Mouse (Mus musculus) CH12.LX (cell line): ENCODE data around the gene Fam219b. TPM values are rescaled to one million over a fixed set of nuclear protein-coding genes. Genes with fewer than 3 reads are reported as not detected.

Source experiments
- DNase-seq: peaks from one replicate; pipeline ENCODE4 v3.0.0-alpha.2; 2013; ENCODE audit errors: extremely low read depth
- H3K27ac ChIP-seq: 2 replicates; pipeline ENCODE4 v1.5.1; 2012; ENCODE audit warnings: low read depth, mild to moderate bottlenecking, control low read depth, moderate library complexity; ENCODE audit not compliant: insufficient read depth
- H3K27me3 ChIP-seq: replicated peaks from 2 replicates; pipeline ENCODE3; 2012; ENCODE audit warnings: inconsistent platforms
- H3K36me3 ChIP-seq, 2 experiments: replicated peaks in 1 of 2; 2 replicates each; pipeline versions ENCODE3 to v1.6.1; 2012; ENCODE audit warnings: inconsistent platforms in 1 of 2, low read length in 1 of 2, mild to moderate bottlenecking in 1 of 2, mixed read lengths in 1 of 2, moderate library complexity in 1 of 2; ENCODE audit not compliant: control insufficient read depth in 1 of 2, insufficient read depth in 1 of 2
- H3K4me1 ChIP-seq, 2 experiments: 2 replicates each; pipeline ENCODE4 v1.6.1; 2012; ENCODE audit warnings: inconsistent platforms in 1 of 2, moderate library complexity in 1 of 2; ENCODE audit not compliant: insufficient read depth in 2 of 2, control insufficient read depth in 1 of 2
- H3K4me2 ChIP-seq: 2 replicates; pipeline ENCODE4 v1.6.1; 2012; ENCODE audit warnings: low read depth, mild to moderate bottlenecking, control low read depth; ENCODE audit not compliant: poor library complexity, insufficient read depth, severe bottlenecking
- H3K4me3 ChIP-seq, 3 experiments: fragments of 150-350 bp in 1 of 3; sonication (generic) in 1 of 3; replicated peaks in 1 of 3; 2 replicates each; pipeline versions ENCODE3 to v1.5.1; 2011 to 2012; ENCODE audit warnings: low read depth in 2 of 3, low read length in 2 of 3, mild to moderate bottlenecking in 2 of 3, moderate library complexity in 2 of 3, control low read depth in 1 of 3, improper control_type of control experiment in 1 of 3, inconsistent platforms in 1 of 3, mixed read lengths in 1 of 3; ENCODE audit not compliant: poor library complexity in 1 of 3
- H3K79me2 ChIP-seq: replicated peaks from 2 replicates; pipeline ENCODE4 v1.6.1; 2012; ENCODE audit warnings: mild to moderate bottlenecking, moderate library complexity; ENCODE audit not compliant: control insufficient read depth, poor library complexity, insufficient read depth, severe bottlenecking; ENCODE audit errors: extremely low read depth
- H3K9ac ChIP-seq: 2 replicates; pipeline ENCODE4 v1.6.1; 2012; ENCODE audit warnings: low read depth, mild to moderate bottlenecking, control low read depth, moderate library complexity; ENCODE audit not compliant: insufficient read depth
- H3K9me3 ChIP-seq: replicated peaks from 2 replicates; pipeline ENCODE3; 2012; ENCODE audit warnings: low read length, inconsistent platforms, mixed read lengths
- BHLHE40 ChIP-seq: IDR thresholded peaks from 2 replicates; pipeline ENCODE4 v1.6.1; 2011; ENCODE audit warnings: mild to moderate bottlenecking, low read depth, low read length, improper control_type of control experiment
- CHD1 ChIP-seq: IDR thresholded peaks from 2 replicates; pipeline ENCODE4 v1.6.1; 2012; ENCODE audit warnings: low read depth, low read length, improper control_type of control experiment, inconsistent platforms
- CHD2 ChIP-seq: IDR thresholded peaks from 2 replicates; pipeline ENCODE4 v1.6.1; 2011; ENCODE audit warnings: low read length, improper control_type of control experiment
- CTCF ChIP-seq, 2 experiments: IDR thresholded peaks in 1 of 2; conservative IDR thresholded peaks in 1 of 2; 2 replicates each; pipeline ENCODE4 v1.5.1; 2011 to 2012; ENCODE audit warnings: low read depth in 2 of 2, low read length in 2 of 2, improper control_type of control experiment in 1 of 2, inconsistent platforms in 1 of 2, mild to moderate bottlenecking in 1 of 2, moderate library complexity in 1 of 2
- E2F4 ChIP-seq: IDR thresholded peaks from 2 replicates; pipeline ENCODE4 v1.6.1; 2011; ENCODE audit warnings: low read depth, low read length, improper control_type of control experiment; ENCODE audit not compliant: insufficient replicate concordance
- ELF1 ChIP-seq: IDR thresholded peaks from 2 replicates; pipeline ENCODE4 v1.6.1; 2014; ENCODE audit warnings: low read depth, mild to moderate bottlenecking, inconsistent platforms, low read length, improper control_type of control experiment
- EP300 ChIP-seq: IDR thresholded peaks from 2 replicates; pipeline ENCODE4 v1.6.1; 2011; ENCODE audit warnings: low read length, improper control_type of control experiment
- ETS1 ChIP-seq: conservative IDR thresholded peaks from 2 replicates; pipeline ENCODE4 v1.6.1; 2012; ENCODE audit warnings: low read depth, mild to moderate bottlenecking, inconsistent platforms, low read length, improper control_type of control experiment, moderate library complexity
- GABPA ChIP-seq: IDR thresholded peaks from 2 replicates; pipeline ENCODE4 v1.6.1; 2012; ENCODE audit warnings: low read depth, low read length, improper control_type of control experiment, inconsistent platforms; ENCODE audit not compliant: insufficient replicate concordance
- HCFC1 ChIP-seq: IDR thresholded peaks from 2 replicates; pipeline ENCODE4 v1.6.1; 2012; ENCODE audit warnings: low read depth, mild to moderate bottlenecking, inconsistent platforms, low read length, improper control_type of control experiment
- IRF4 ChIP-seq: IDR thresholded peaks from 2 replicates; pipeline ENCODE4 v1.6.1; 2014; ENCODE audit warnings: low read depth, mild to moderate bottlenecking, inconsistent platforms, low read length, improper control_type of control experiment
- JUN ChIP-seq: IDR thresholded peaks from 2 replicates; pipeline ENCODE4 v1.6.1; 2011; ENCODE audit warnings: low read depth, mild to moderate bottlenecking, low read length, improper control_type of control experiment, moderate library complexity; ENCODE audit not compliant: insufficient read depth
- JUND ChIP-seq: conservative IDR thresholded peaks from 2 replicates; pipeline ENCODE4 v1.6.1; 2011; ENCODE audit warnings: low read depth, low read length, improper control_type of control experiment
- KAT2A ChIP-seq: IDR thresholded peaks from 2 replicates; pipeline ENCODE4 v1.6.1; 2012; ENCODE audit warnings: low read length, improper control_type of control experiment, inconsistent platforms; ENCODE audit not compliant: insufficient replicate concordance
- MAFK ChIP-seq: IDR thresholded peaks from 2 replicates; pipeline ENCODE4 v1.6.1; 2011; ENCODE audit warnings: low read length, improper control_type of control experiment; ENCODE audit not compliant: insufficient replicate concordance
- MAX ChIP-seq: IDR thresholded peaks from 2 replicates; pipeline ENCODE4 v1.6.1; 2011; ENCODE audit warnings: low read length, improper control_type of control experiment
- MAZ ChIP-seq: IDR thresholded peaks from 2 replicates; pipeline ENCODE4 v1.6.1; 2012; ENCODE audit warnings: low read depth, mild to moderate bottlenecking, inconsistent platforms, low read length, improper control_type of control experiment, moderate library complexity
- MEF2A ChIP-seq: IDR thresholded peaks from 2 replicates; pipeline ENCODE4 v1.6.1; 2014; ENCODE audit warnings: low read depth, mild to moderate bottlenecking, inconsistent platforms, low read length, improper control_type of control experiment, borderline replicate concordance
- MXI1 ChIP-seq: IDR thresholded peaks from 2 replicates; pipeline ENCODE4 v1.6.1; 2011; ENCODE audit warnings: mild to moderate bottlenecking, low read depth, low read length, improper control_type of control experiment
- MYC ChIP-seq: IDR thresholded peaks from 2 replicates; pipeline ENCODE4 v1.6.1; 2011; ENCODE audit warnings: low read depth, mild to moderate bottlenecking, improper control_type of control experiment, low read length
- NELFE ChIP-seq: IDR thresholded peaks from 2 replicates; pipeline ENCODE4 v1.6.1; 2011; ENCODE audit warnings: low read depth, low read length, improper control_type of control experiment
- NRF1 ChIP-seq: IDR thresholded peaks from 2 replicates; pipeline ENCODE4 v1.6.1; 2014; ENCODE audit warnings: low read depth, mild to moderate bottlenecking, inconsistent platforms, low read length, improper control_type of control experiment, moderate library complexity
- PAX5 ChIP-seq: IDR thresholded peaks from 2 replicates; pipeline ENCODE4 v1.6.1; 2012; ENCODE audit warnings: low read length, inconsistent platforms, mixed read lengths
- POLR2A ChIP-seq: IDR thresholded peaks from 2 replicates; pipeline ENCODE4 v1.6.1; 2011; ENCODE audit warnings: low read depth, mild to moderate bottlenecking, improper control_type of control experiment, low read length
- POLR2AphosphoS2 ChIP-seq: IDR thresholded peaks from 2 replicates; pipeline ENCODE4 v1.6.1; 2011; ENCODE audit warnings: low read depth, low read length, improper control_type of control experiment
- RAD21 ChIP-seq: IDR thresholded peaks from 2 replicates; pipeline ENCODE4 v1.6.1; 2011; ENCODE audit warnings: low read depth, mild to moderate bottlenecking, low read length, improper control_type of control experiment, moderate library complexity
- RCOR1 ChIP-seq: conservative IDR thresholded peaks from 2 replicates; pipeline ENCODE4 v1.6.1; 2012; ENCODE audit warnings: low read depth, mild to moderate bottlenecking, inconsistent platforms, low read length, improper control_type of control experiment
- SIN3A ChIP-seq: IDR thresholded peaks from 2 replicates; pipeline ENCODE4 v1.6.1; 2012; ENCODE audit warnings: low read length, improper control_type of control experiment, inconsistent platforms
- SMC3 ChIP-seq: IDR thresholded peaks from 2 replicates; pipeline ENCODE4 v1.6.1; 2011; ENCODE audit warnings: low read depth, low read length, improper control_type of control experiment
- TBP ChIP-seq: conservative IDR thresholded peaks from 2 replicates; pipeline ENCODE4 v1.6.1; 2011; ENCODE audit warnings: low read depth, low read length, improper control_type of control experiment
- TCF12 ChIP-seq: IDR thresholded peaks from 2 replicates; pipeline ENCODE4 v1.6.1; 2014; ENCODE audit warnings: low read depth, mild to moderate bottlenecking, inconsistent platforms, low read length, improper control_type of control experiment
- UBTF ChIP-seq: IDR thresholded peaks from 2 replicates; pipeline ENCODE4 v1.6.1; 2012; ENCODE audit warnings: low read depth, mild to moderate bottlenecking, inconsistent platforms, low read length, improper control_type of control experiment, moderate library complexity
- USF1 ChIP-seq: IDR thresholded peaks from 2 replicates; pipeline ENCODE4 v1.6.1; 2014; ENCODE audit warnings: low read depth, mild to moderate bottlenecking, inconsistent platforms, low read length, improper control_type of control experiment
- USF2 ChIP-seq: conservative IDR thresholded peaks from 2 replicates; pipeline ENCODE4 v1.6.1; 2011; ENCODE audit warnings: low read depth, low read length, improper control_type of control experiment
- ZC3H11A ChIP-seq: IDR thresholded peaks from 2 replicates; pipeline ENCODE4 v1.6.1; 2012; ENCODE audit warnings: low read depth, mild to moderate bottlenecking, inconsistent platforms, low read length, improper control_type of control experiment
- ZKSCAN1 ChIP-seq: IDR thresholded peaks from 2 replicates; pipeline ENCODE4 v1.6.1; 2012; ENCODE audit warnings: low read depth, inconsistent platforms, low read length, improper control_type of control experiment, borderline replicate concordance
- ZMIZ1 ChIP-seq: IDR thresholded peaks from 2 replicates; pipeline ENCODE4 v1.6.1; 2012; ENCODE audit warnings: low read depth, mild to moderate bottlenecking, inconsistent platforms, low read length, improper control_type of control experiment
- ZNF384 ChIP-seq: IDR thresholded peaks from 2 replicates; pipeline ENCODE4 v1.6.1; 2012; ENCODE audit warnings: low read depth, low read length, improper control_type of control experiment, inconsistent platforms
- dilution Hi-C: fragments of 300-500 bp; cut with MboI; formaldehyde crosslinking; loops from 2 replicates; pipeline ENCODE4 v1.14.3; 2020; ENCODE audit warnings: low sequenced_read_pairs; ENCODE audit not compliant: extremely low pct_unique_long_range_greater_than_20kb, extremely low pct_ligation_motif_present
- in situ Hi-C: fragments of 300-500 bp; cut with MboI; formaldehyde crosslinking; loops from 3 replicates; pipeline ENCODE4 v1.14.3; 2019; ENCODE audit warnings: low sequenced_read_pairs, low pct_ligation_motif_present, low pct_unique_long_range_greater_than_20kb, mixed read lengths
- polyA plus RNA-seq: library from polyadenylated mRNA; unstranded; fragments of >175 nt; gene quantifications from 2 replicates; pipeline ENCODE4 v1.2.1, GENCODE M21; 2012; ENCODE audit warnings: low read depth; ENCODE audit not compliant: insufficient read length
- total RNA-seq, 2 experiments: library from RNA; depleted of rRNA; stranded (reverse); fragments of 300-350 nt in 1 of 2; fragments of >200 nt in 1 of 2; gene quantifications; 2 replicates each; pipeline ENCODE4 v1.2.3; 2012 to 2014

Fam219b gene
- total and polyA plus RNA-seq, 3 experiments = 8.3 to 10.6 (median 9.2) TPM

- dilution Hi-C loops = no loop called here
Measured at GRCm38 (mm10) chr9:57521056-57521911, 16.0 kb upstream of the Fam219b start, which contains the start of gene Cox5a. Cox5a (plus strand) TSS chr9:57521274.

More at GRCm38 (mm10) chr9:57521056-57521911, 16.0 kb upstream of the Fam219b start, which contains the start of gene Cox5a:
- Histone ChIP-seq H3K4me3 (peak within 1 kb of the TSS; percentile 88 to 99 (median 89)), H3K79me2 (peaks cover 46% of the 10 kb centered on the region), H3K36me3 (peaks cover 0 to 7% of the 10 kb centered on the region in 2 experiments), H3K4me2 (peak within 1 kb of the TSS; percentile 97), H3K9me3 (no peaks in the 10 kb centered on the region), H3K4me1 (peaks cover 0 to 43% of the 10 kb centered on the region in 2 experiments; a peak in 2 of 4 replicates), H3K27me3 (no peaks in the 10 kb centered on the region), H3K27ac (peak within 1 kb of the TSS; percentile 89), H3K9ac (peak within 1 kb of the TSS; percentile 90)
- in situ Hi-C loops = loop anchor here (5.0 kb wide), 1 partner anchor 131 kb away; the partner anchor contains the start of gene Csk
- peak; percentile 88 for TF ChIP-seq SIN3A
- TF ChIP-seq EP300 = no peak
- TF ChIP-seq E2F4 = peak; percentile 72; the same call in 1 of the 2 replicates
- TF ChIP-seq ZMIZ1 = peak; percentile 96
- peak; percentile 62 for TF ChIP-seq NRF1
- TF ChIP-seq MEF2A = peak; percentile 44; the same call in 1 of the 2 replicates
- TF ChIP-seq JUN = no peak
- TF ChIP-seq HCFC1 = peak; percentile 85
- TF ChIP-seq ZNF384 = no peak
- no peak for TF ChIP-seq ZC3H11A
- peak; percentile 96 for TF ChIP-seq MAX
- TF ChIP-seq TCF12 = peak; percentile 92
- TF ChIP-seq BHLHE40 = peak; percentile 20; the same call in 1 of the 2 replicates
- TF ChIP-seq CHD1 = no peak
- no peak; the same call in 1 of the 2 replicates for TF ChIP-seq USF1
- peak; percentile 92 for TF ChIP-seq ELF1
- TF ChIP-seq USF2 = no peak
- TF ChIP-seq KAT2A = peak; percentile 71; the same call in 1 of the 2 replicates
- peak; percentile 73; the same call in 1 of the 2 replicates for TF ChIP-seq TBP
- no peak for TF ChIP-seq PAX5
- TF ChIP-seq SMC3 = no peak
- peak; percentile 19; the same call in 1 of the 2 replicates for TF ChIP-seq IRF4
- no peak for TF ChIP-seq JUND
- TF ChIP-seq RCOR1 = no peak
- TF ChIP-seq ZKSCAN1 = no peak
- TF ChIP-seq POLR2A = peak; percentile 95
- TF ChIP-seq CHD2 = no peak
- no peak for TF ChIP-seq MAFK
- peak; percentile 92 for TF ChIP-seq MXI1
- TF ChIP-seq ETS1 = no peak
- TF ChIP-seq POLR2AphosphoS2 = peak; percentile 87
- no peak for TF ChIP-seq GABPA
- peak; percentile 96 for TF ChIP-seq MYC
- TF ChIP-seq NELFE = peak; percentile 91
- no peak; the same call in 1 of the 2 replicates for TF ChIP-seq MAZ
- peak; percentile 46 for TF ChIP-seq UBTF
- no peak for TF ChIP-seq CTCF (conservative IDR thresholded peaks at IDR 0.05 in 1 of 2, IDR thresholded peaks at IDR 0.05 in 1 of 2; ENCODE audit: low read depth in 2 of 2, low read length in 2 of 2)
- no peak for TF ChIP-seq RAD21
- DNase-seq = peak; percentile 88
